Mouse (Mus musculus) activated CD4-positive, CD25-positive, alpha-beta regulatory T cell, adult 4 months (primary cell): ENCODE data around the gene Xcl1. TPM values are rescaled to one million over a fixed set of nuclear protein-coding genes. Genes with fewer than 3 reads are reported as not detected.

Experiments used
- ATAC-seq: one replicate; pipeline ENCODE4 v1.8.0; 2017
- polyA plus RNA-seq, 2 experiments: library from polyadenylated mRNA; unstranded; fragments of 100-300 nt; shearing (Covaris generic); gene quantifications; one replicate each; pipeline ENCODE4 v1.2.1; 2017

Gene Xcl1
- polyA plus RNA-seq, 2 experiments from 2014 or later, result 4.3 to 14.9 TPM

DNA sequence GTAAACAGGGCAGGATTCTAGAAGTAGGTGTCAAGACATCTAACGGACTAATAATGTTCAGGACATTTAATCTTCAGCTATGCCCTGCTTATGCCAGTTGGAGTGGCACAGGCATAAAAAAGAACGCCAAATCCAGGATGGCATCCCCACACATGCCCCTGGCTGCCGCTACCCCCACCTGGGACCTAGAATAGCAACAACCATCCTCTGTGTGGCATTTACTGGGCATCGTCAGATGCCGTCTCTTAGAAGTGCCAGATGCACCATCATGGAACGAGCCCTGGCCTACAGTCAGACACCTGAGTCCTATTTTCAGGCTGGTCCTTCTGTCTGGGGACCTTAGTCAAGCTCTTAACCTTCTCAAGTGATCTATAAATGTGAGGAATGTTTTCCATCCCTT, 34.6 kb downstream of the Xcl1 start:
- no peak for ATAC-seq

DNA sequence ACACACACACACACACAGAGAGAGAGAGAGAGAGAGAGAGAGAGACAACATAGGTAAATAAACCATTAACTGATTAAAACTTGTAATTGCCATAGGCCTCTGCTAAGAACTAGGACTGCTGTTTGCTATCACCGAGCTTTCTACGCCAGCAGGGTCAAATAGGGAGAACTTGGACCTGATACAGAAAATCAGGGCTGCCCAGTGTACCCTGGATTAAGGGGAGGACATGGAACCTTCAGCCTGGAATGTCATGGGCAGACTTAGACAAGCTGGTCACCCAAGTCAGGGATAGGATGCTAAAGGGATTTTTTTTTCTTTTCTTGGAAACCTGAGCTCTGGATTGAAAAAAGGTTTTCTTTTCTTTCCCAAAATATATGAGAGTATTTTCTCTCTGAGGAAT, 35.1 kb downstream of the Xcl1 start:
- no peak for ATAC-seq

GRCm38 (mm10) chr1:164899506-164899905, 35.8 kb downstream of the Xcl1 start:
- ATAC-seq, result no peak

DNA sequence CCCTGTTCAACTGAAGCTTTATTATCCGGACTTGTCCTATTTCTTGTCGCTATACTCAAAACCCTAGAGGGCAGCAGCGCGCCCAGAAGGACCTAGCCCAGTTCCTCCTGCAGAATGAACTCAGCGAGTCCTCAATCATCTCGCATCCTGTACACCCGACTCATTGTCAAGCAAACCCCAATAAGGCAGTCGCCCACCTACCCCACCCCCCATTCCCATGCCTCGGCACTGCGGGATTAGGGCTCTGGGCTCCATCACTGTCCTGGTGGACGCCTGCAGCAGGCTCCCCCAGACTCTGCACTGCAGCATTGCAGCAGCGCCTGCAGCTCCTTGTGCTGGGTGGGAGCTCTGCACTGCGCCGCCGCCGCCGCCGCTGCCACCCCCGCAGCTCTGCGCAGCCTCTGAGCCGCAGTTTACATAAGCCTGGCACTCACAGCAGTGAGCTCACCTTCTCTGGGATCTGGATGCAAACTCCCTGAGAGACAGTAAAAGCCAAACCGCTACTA, 36.4 kb downstream of the Xcl1 start:
- peak; percentile 91 for ATAC-seq

DNA sequence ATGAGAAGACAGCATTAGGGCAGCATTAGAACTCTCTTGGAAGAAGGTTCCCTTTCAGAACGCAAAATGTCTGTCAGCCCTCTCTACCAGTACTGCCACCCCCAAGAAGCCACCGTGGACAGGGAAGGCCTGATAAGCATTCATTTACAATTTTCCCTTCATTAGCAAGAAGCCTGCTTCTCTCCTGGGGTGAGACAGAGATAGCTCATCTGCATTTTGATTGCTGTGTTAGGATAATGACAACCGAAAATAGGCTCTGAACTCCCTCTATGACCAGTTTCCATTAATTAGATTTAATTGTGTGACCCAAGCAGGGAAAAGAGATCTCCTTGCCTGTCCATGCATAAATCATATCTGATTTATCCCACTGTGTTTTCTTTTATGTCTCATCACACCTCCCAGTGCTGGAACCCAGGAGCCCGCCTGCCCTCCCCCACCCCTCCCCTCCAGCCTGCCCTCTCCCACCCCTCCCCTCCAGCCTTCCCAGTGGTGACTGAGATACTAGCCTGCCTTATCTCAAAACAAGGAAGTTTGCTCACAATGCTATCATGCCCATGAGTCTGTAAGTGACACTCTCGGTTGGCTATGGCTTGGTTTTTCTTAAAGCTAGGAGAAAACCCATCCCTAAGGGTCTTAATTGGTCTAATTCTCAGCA, 38.0 kb downstream of the Xcl1 start:
- ATAC-seq, result no peak

DNA sequence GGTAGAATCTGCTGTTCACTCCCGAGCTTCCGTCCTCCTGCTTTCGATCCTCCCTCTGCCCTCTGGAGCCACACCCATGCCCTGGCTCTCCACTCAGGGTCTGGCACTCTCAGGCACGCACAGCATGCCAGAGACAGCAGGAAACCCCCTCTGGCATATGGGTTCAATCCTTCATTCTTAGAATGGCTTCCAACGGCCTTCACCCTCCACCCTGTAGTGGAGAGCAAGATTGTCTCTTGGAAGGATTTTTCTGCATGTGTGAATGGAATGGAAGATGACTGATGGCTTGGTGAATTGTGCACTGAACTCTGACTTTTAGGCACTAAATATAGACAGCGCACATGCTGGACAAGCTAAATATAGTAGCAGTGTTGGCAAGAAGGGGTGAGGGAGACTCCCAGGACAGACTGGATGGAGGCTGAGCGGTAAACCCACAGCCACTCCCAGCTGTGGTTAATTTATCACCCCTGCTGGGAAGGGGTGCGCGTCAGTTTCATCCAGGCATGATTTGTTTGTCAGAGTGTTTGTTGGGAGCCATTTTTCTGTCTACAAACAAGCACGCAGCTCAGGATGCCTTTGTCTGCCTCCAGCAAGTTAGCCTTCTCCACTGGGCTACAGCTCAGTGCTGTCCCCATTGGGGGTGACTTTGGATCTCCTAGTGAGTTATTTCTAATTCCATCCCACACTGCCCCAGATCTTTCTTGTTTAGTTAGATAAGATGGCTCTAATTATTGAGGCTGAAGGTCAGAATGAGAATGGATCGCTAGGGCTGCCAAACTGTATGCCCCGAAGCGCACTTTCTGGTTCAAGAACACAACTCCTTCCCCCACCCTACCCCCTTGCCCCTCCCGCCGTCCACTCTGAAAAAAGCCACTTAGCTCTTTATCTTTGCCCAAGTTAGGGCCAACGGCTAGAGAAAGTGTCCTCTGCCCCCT, 38.8 kb downstream of the Xcl1 start:
- no peak for ATAC-seq

- ATAC-seq, result no peak
Observed at GRCm38 (mm10) chr1:164895806-164896205, 39.5 kb downstream of the Xcl1 start.

DNA sequence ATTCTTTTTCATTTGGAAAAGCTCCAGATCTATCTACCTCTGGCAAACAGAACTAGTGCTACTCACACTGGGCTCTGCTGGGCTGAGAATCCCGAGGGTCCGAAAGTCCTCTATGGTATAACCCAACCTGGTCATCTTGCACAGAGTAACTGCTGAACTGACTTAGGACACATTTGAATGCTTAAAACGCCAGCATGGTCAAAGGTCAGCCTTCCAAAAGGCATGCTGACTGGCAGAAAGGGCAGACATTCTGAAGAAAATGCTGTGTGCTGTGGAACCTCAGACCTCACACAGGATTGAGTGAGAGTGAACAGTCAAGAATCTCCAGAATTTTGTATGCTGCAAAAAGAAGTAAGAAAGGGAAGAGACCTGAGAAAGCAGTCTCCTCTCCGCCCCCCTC, 45.0 kb downstream of the Xcl1 start:
- no peak for ATAC-seq

DNA sequence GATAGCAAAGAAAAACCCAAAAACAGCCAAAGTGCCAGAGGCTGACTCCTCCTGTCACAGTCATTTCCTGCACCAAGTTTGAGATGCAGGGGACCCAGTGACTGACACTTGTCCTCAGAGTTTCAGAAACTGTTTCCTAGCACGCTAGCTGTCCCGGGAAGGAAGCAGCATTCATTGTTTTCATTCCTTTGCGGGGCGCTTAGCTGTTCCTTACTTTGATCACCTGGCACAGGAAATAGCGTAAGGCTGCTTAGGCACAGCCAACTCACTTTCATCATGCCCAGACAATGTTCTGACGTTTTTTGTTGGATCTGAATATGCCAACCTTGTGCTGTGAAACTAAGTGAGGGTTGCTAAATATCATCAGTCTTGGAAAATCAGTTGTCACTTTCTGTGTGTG, 46.8 kb downstream of the Xcl1 start:
- peak; percentile 10 for ATAC-seq

- ATAC-seq, result no peak
Observed at GRCm38 (mm10) chr1:164887775-164888174, 47.6 kb downstream of the Xcl1 start.

DNA sequence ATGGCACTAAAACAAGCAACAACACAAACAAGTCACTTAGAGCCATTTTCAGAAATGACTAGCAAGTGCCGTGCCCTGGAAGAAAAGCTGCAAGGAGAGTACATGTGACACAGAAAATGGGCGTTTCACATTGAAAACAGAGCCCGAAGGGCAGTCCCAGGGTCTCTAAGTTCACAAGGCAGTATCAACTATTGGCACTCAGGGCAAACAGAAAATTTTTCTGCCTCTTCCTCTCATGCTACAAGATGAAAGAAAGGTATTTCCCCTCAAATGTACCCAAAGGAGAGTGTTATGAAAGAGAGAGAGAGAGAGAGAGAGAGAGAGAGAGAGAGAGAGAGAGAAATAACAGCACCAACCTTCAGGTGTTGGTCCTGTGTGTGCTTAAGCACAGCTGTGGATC, 53.4 kb downstream of the Xcl1 start:
- ATAC-seq, result peak; percentile 70

Other genes starting within 250 kb of the Xcl1 start
- gene Dpt, start 138.9 kb downstream of the Xcl1 start, polyA plus RNA-seq, result under 1 TPM; 0.57 to 0.83 TPM
- gene Tbx19, start 225.2 kb upstream of the Xcl1 start, polyA plus RNA-seq, result not detected